8 mouse cellular contexts compared by ENCODE assay signal in genomic region chr13:65277994-65278382, GRCm38 (mm10). TPM values are rescaled to one million over a fixed set of nuclear protein-coding genes. Genes with fewer than 3 reads are reported as not detected.
DNase-seq lines count a peak whose midpoint lies in the region; ATAC-seq and TF ChIP-seq lines count a peak whose summit lies in the region.

No protein-coding gene starts in this region.

- H3K27me3 ChIP-seq in lung, embryonic 16.5 days (ENCODE audit: control insufficient read depth, insufficient read depth, low read depth, low read length): no peaks in the 10 kb centered on the region
- H3K27me3 ChIP-seq in forebrain, embryonic 11.5 days (ENCODE audit: control insufficient read depth, insufficient read depth, low read length): no peaks in the 10 kb centered on the region
- no peaks in the 10 kb centered on the region for H3K27me3 ChIP-seq in limb, embryonic 15.5 days
- H3K27me3 ChIP-seq in small intestine, adult 2 months (ENCODE audit: control insufficient read depth, insufficient read depth, low read length): no peaks in the 10 kb centered on the region

- H3K4me1 ChIP-seq in lung, embryonic 16.5 days (replicated peaks; ENCODE audit: control insufficient read depth, insufficient read depth, low read length): no peaks in the 10 kb centered on the region; the same call in none of the 2 replicates
- no peaks in the 10 kb centered on the region for H3K4me1 ChIP-seq in forebrain, embryonic 11.5 days (replicated peaks; ENCODE audit: control insufficient read depth, insufficient read depth, low read length)
- no peaks in the 10 kb centered on the region for H3K4me1 ChIP-seq in limb, embryonic 15.5 days
- H3K4me1 ChIP-seq in small intestine, adult 2 months (ENCODE audit: control insufficient read depth, insufficient read depth, insufficient read length, low read length): no peaks in the 10 kb centered on the region

- peak overlapping the region; percentile 70 for H3K4me3 ChIP-seq in lung, embryonic 16.5 days (ENCODE audit: low read length)
- H3K4me3 ChIP-seq in forebrain, embryonic 11.5 days (ENCODE audit: low read depth, low read length): peak overlapping the region; percentile 62
- peak overlapping the region; percentile 72 for H3K4me3 ChIP-seq in limb, embryonic 15.5 days
- H3K4me3 ChIP-seq in small intestine, adult 2 months (ENCODE audit: low read depth, low read length): peak overlapping the region; percentile 88

- no peak for TF ChIP-seq POLR2A in small intestine, adult 2 months (IDR thresholded peaks at IDR 0.05; ENCODE audit: low read depth, low read length)

- peak overlapping the region; percentile 61 for H3K4me2 ChIP-seq in lung, embryonic 16.5 days (ENCODE audit: low read depth, low read length)
- H3K4me2 ChIP-seq in forebrain, embryonic 11.5 days (ENCODE audit: low read depth, low read length, severe bottlenecking): peak overlapping the region; percentile 54
- peak overlapping the region; percentile 54 for H3K4me2 ChIP-seq in limb, embryonic 15.5 days

- peaks cover 4% of the 10 kb centered on the region for H3K9me3 ChIP-seq in lung, embryonic 16.5 days (ENCODE audit: control insufficient read depth, low read length)
- H3K9me3 ChIP-seq in forebrain, embryonic 11.5 days (ENCODE audit: control insufficient read depth, low read length): peaks cover 4% of the 10 kb centered on the region; the same call in 1 of the 2 replicates
- H3K9me3 ChIP-seq in limb, embryonic 15.5 days: peaks cover 9% of the 10 kb centered on the region; the same call in 1 of the 2 replicates

- 0 out of 2 replicates have a peak, but pooled peaks cover 2% of the 10 kb centered on the region for H3K36me3 ChIP-seq in lung, embryonic 16.5 days (ENCODE audit: control insufficient read depth, insufficient read depth, low read length)
- peaks cover 4% of the 10 kb centered on the region; the same call in 1 of the 2 replicates for H3K36me3 ChIP-seq in forebrain, embryonic 11.5 days (ENCODE audit: control insufficient read depth, insufficient read depth, low read length)
- peaks cover 26% of the 10 kb centered on the region for H3K36me3 ChIP-seq in limb, embryonic 15.5 days
- no peaks in the 10 kb centered on the region for H3K36me3 ChIP-seq in small intestine, adult 2 months (ENCODE audit: control insufficient read depth, insufficient read depth, low read length)

- H3K9ac ChIP-seq in lung, embryonic 16.5 days (ENCODE audit: low read length): peak overlapping the region; percentile 82
- H3K9ac ChIP-seq in forebrain, embryonic 11.5 days (ENCODE audit: low read length): peak overlapping the region; percentile 77
- H3K9ac ChIP-seq in limb, embryonic 15.5 days: peak overlapping the region; percentile 51

- peak overlapping the region; percentile 88 for H3K27ac ChIP-seq in lung, embryonic 16.5 days (ENCODE audit: low read length)
- H3K27ac ChIP-seq in forebrain, embryonic 11.5 days (ENCODE audit: low read depth, low read length): peak overlapping the region; percentile 25; the same call in 1 of the 2 replicates
- peak overlapping the region; percentile 90 for H3K27ac ChIP-seq in limb, embryonic 15.5 days
- H3K27ac ChIP-seq in small intestine, adult 2 months (ENCODE audit: insufficient read depth, low read depth, low read length): peak overlapping the region; percentile 93

- DNase-seq in lung, postnatal 25 days (ENCODE audit: low spot score): no peak
- DNase-seq in forebrain, embryonic 11.5 days (ENCODE audit: low spot score): no peak
- no peak for DNase-seq in adrenal gland, postnatal 36 days
- DNase-seq in layer of hippocampus, adult 9-11 months: no peak
- no peak for DNase-seq in right cerebral cortex, postnatal 36 days (ENCODE audit: low spot score in 2 of 2)

- no peak for TF ChIP-seq CTCF in small intestine, adult 2 months (IDR thresholded peaks at IDR 0.05; ENCODE audit: extremely low read depth, insufficient read length, insufficient replicate concordance, low read depth, low read length)

- ATAC-seq in lung, embryonic 16.5 days (ENCODE audit: low read depth): peak; percentile 31; the same call in 1 of the 2 replicates
- ATAC-seq in forebrain, embryonic 11.5 days (replicated peaks; ENCODE audit: low FRiP score): peak; percentile 38; the same call in 1 of the 2 replicates
- peak; percentile 66; the same call in 1 of the 2 replicates for ATAC-seq in limb, embryonic 15.5 days (ENCODE audit: insufficient number of reproducible peaks, low FRiP score, low TSS enrichment, low read depth)

- WGBS in lung, embryonic 16.5 days: 9% methylated on average over 9 of the region's 9 CpGs
- 13% methylated on average over 9 of the region's 9 CpGs for WGBS in forebrain, embryonic 11.5 days
- WGBS in limb, embryonic 15.5 days: 10% methylated on average over 9 of the region's 9 CpGs
- WGBS in small intestine, adult 2 months: 7% methylated on average over 9 of the region's 9 CpGs

RNA-seq across cellular contexts. Expression of gene Zfp369, which starts 0.6 kb away (rescaled TPM):
- polyA plus RNA-seq in lung, embryonic 16.5 days (2015; fragmentation: Nextera tagmentation; extraction: Ambion mirVana): 9.9 and 10.9 TPM in 2 replicates
- 21.7 and 22.6 TPM in 2 replicates for polyA plus RNA-seq in forebrain, embryonic 11.5 days (2014; fragmentation: Nextera tagmentation; extraction: Ambion mirVana)
- 11.3 and 12.4 TPM in 2 replicates for polyA plus RNA-seq in limb, embryonic 15.5 days (2015; fragmentation: Nextera tagmentation; extraction: Ambion mirVana)
- polyA plus RNA-seq in small intestine, adult 2 months (2012; rRNA removed): 2.5 and 6.9 TPM in 2 replicates
- 10 to 100 TPM; 24.4 to 29.3 TPM for total RNA-seq in adrenal gland, postnatal 36 days (2021)

RNA-seq across cellular contexts. Expression of gene Gm10775, which starts 18.6 kb away (rescaled TPM):
- polyA plus RNA-seq in lung, embryonic 16.5 days (2015; fragmentation: Nextera tagmentation; extraction: Ambion mirVana): not detected in 2 replicates
- not detected in 2 replicates for polyA plus RNA-seq in forebrain, embryonic 11.5 days (2014; fragmentation: Nextera tagmentation; extraction: Ambion mirVana)
- not detected in 2 replicates for polyA plus RNA-seq in limb, embryonic 15.5 days (2015; fragmentation: Nextera tagmentation; extraction: Ambion mirVana)
- not detected in 2 replicates for polyA plus RNA-seq in small intestine, adult 2 months (2012; rRNA removed)
- not detected for total RNA-seq in adrenal gland, postnatal 36 days (2021)

Comparison
In these comparisons a context has a peak if more than half of its experiments do, and no peak if none do; other contexts are left out.
1. H3K27ac ChIP-seq: peak in every context shown above with its lines; median percentile 93 in small intestine, adult 2 months; 90 in limb, embryonic 15.5 days; 88 in lung, embryonic 16.5 days; 25 in forebrain, embryonic 11.5 days.